Mouse (Mus musculus) thymus, adult 2 months (tissue): Measurements from ENCODE around the gene Stmnd1.

Experiments used
- CTCF ChIP-seq: fragments of 200-500 bp; IDR thresholded peaks from 2 replicates; pipeline ENCODE4 v1.5.1; 2012; ENCODE audit warnings: mild to moderate bottlenecking, control low read depth, low read length, moderate library complexity, borderline replicate concordance; ENCODE audit not compliant: control insufficient read depth, poor library complexity, insufficient read depth; ENCODE audit errors: extremely low read depth
- POLR2A ChIP-seq: fragments of 200-500 bp; IDR thresholded peaks from 2 replicates; pipeline ENCODE4 v1.6.1; 2012; ENCODE audit warnings: mild to moderate bottlenecking, low read length, control low read depth, moderate library complexity; ENCODE audit not compliant: control insufficient read depth, poor library complexity, insufficient read depth; ENCODE audit errors: extremely low read depth

DNA sequence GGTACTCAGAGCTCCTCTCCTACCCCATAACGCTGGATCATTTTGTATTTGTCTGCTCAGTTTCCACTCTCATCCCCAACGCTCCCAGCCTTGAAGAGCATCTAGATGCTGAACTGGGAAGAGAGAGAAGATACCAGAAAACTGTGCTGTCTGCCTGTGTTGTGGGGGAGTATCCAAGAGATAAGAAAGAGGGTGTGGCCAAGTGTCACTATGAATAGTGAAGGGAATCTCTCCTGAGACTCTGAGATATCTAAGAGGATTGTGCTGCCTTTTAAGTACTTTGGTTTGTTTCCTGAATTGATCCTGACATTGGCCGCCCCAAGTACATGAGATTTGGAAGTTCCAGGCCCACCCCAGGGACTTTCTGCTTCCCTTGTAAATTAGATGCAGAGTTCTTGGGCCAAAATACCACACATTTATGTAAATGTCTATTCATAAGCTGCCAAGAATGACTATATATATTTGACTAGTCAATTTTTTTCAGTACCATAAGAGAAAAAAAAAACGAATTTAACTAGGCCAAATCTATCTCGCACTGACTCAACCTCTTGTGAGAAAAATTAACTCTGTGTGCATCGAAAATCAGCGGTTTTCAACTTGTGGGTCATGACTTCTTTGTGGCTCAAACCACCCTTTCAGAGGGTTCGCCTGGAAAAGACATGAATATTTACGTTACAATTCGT is 73.5 kb downstream of the Stmnd1 start:
- TF ChIP-seq CTCF (no peak), POLR2A (no peak)
